Mouse (Mus musculus) forebrain, embryonic 13.5 days (tissue): ENCODE data around the gene H2afx. TPM values are rescaled to one million over a fixed set of nuclear protein-coding genes. Genes with fewer than 3 reads are reported as not detected.
"Not testable (repeated sequence)": the region's sequence is repeated elsewhere in the genome, so short reads cannot be mapped to it uniquely, and the experiment has no call there.

Source experiments
- ATAC-seq: fragments of 200-750 bp; cut with Nextera tagmentation; 2 replicates; pipeline ENCODE4 v1.8.0; 2017
- H3K27ac ChIP-seq: fragments of 300-500 bp; sonication (generic); 2 replicates; pipeline ENCODE4 v1.5.1; 2015; ENCODE audit warnings: inconsistent platforms, mild to moderate bottlenecking, moderate library complexity
- H3K27me3 ChIP-seq: fragments of 300-500 bp; sonication (generic); 2 replicates; pipeline ENCODE4 v1.6.1; 2015; ENCODE audit warnings: mild to moderate bottlenecking, inconsistent platforms
- H3K36me3 ChIP-seq: fragments of 300-500 bp; sonication (generic); 2 replicates; pipeline ENCODE4 v1.6.1; 2015; ENCODE audit warnings: mild to moderate bottlenecking, inconsistent platforms; ENCODE audit not compliant: poor library complexity, severe bottlenecking
- H3K4me1 ChIP-seq: fragments of 300-500 bp; sonication (generic); 2 replicates; pipeline ENCODE4 v1.6.1; 2015; ENCODE audit warnings: inconsistent platforms
- H3K4me2 ChIP-seq: fragments of 300-500 bp; sonication (generic); 2 replicates; pipeline ENCODE4 v1.6.1; 2015; ENCODE audit warnings: inconsistent platforms, mild to moderate bottlenecking, moderate library complexity
- H3K4me3 ChIP-seq: fragments of 300-500 bp; sonication (generic); 2 replicates; pipeline ENCODE4 v1.5.1; 2015; ENCODE audit warnings: mild to moderate bottlenecking, inconsistent platforms
- H3K9ac ChIP-seq: fragments of 300-500 bp; sonication (generic); 2 replicates; pipeline ENCODE4 v1.6.1; 2015; ENCODE audit warnings: mild to moderate bottlenecking, inconsistent platforms
- H3K9me3 ChIP-seq: fragments of 300-500 bp; sonication (generic); replicated peaks from 2 replicates; pipeline ENCODE4 v1.6.1; 2016; ENCODE audit warnings: inconsistent platforms
- WGBS: fragments of 180-500 bp; shearing (Covaris S2); methylation state at CpG from one replicate; pipeline ENCODE4 v1.1.7; 2015; 5-methylcytosine and 5-hydroxymethylcytosine counted together
- polyA plus RNA-seq: library from polyadenylated mRNA; unstranded; fragments of >200 nt; fragmentation: Nextera tagmentation; extraction: Ambion mirVana; gene quantifications from 2 replicates; pipeline ENCODE4 v1.2.1, GENCODE M21; 2015

H2afx gene
- 393 TPM in 2 replicates for polyA plus RNA-seq

DNA sequence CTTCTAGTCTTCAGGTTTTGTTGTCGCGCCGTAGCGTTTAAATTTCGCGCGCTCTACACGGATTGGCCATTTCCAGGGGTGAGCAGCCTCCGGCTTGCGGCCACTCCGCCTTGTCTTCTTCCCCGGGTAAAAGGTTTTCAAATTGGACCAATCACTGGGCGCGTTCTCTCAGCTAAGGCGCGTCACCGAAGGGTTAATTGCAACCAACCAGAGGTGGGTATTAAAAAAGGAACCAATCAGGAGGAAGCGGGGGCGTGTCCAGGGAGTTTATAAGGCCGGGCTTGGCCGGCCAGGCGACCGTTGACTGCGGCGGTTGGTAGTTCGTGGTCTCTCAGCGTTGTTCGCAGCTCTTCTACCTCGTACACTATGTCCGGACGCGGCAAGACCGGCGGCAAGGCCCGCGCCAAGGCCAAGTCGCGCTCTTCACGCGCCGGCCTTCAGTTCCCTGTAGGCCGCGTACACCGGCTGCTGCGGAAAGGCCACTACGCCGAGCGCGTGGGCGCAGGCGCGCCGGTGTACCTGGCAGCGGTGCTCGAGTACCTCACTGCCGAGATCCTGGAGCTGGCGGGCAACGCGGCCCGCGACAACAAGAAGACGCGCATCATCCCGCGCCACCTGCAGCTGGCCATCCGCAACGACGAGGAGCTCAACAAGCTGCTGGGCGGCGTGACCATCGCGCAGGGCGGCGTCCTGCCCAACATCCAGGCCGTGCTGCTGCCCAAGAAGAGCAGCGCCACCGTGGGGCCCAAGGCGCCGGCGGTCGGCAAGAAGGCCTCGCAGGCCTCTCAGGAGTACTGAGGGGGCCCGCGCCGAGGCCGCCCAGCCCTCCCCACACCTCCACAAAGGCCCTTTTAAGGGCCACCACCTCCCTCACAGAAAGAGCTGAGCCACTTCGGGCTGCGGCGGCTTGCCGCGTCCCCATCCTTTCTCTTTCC lies at the start of gene H2afx:
Gene H2afx (plus strand): TSS at position 299 of the 935 bp plus-strand sequence.
- no peaks in the 10 kb centered on the region for H3K27me3 ChIP-seq
- peak; percentile 95 for ATAC-seq
- peak within 1 kb of the TSS; percentile 92 for H3K4me3 ChIP-seq
- under 1% methylated on average over 84 of the region's 91 CpGs for whole genome bisulfite sequencing
- no peaks in the 10 kb centered on the region; the same call in 1 of the 2 replicates for H3K9me3 ChIP-seq
- H3K9ac ChIP-seq = peak within 1 kb of the TSS; percentile 98
- H3K4me2 ChIP-seq = peak within 1 kb of the TSS; percentile 81
- peaks cover 23% of the 10 kb centered on the region for H3K4me1 ChIP-seq
- H3K36me3 ChIP-seq = peaks cover 72% of the 10 kb centered on the region
- peak within 1 kb of the TSS; percentile 98 for H3K27ac ChIP-seq

GRCm38 (mm10) chr9:44286256-44286850 lies 48.1 kb upstream of the H2afx start:
- 9% methylated on average over 6 of the region's 6 CpGs for WGBS
- ATAC-seq = no peak
- H3K4me2 ChIP-seq = peak overlapping the region; percentile 92

DNA sequence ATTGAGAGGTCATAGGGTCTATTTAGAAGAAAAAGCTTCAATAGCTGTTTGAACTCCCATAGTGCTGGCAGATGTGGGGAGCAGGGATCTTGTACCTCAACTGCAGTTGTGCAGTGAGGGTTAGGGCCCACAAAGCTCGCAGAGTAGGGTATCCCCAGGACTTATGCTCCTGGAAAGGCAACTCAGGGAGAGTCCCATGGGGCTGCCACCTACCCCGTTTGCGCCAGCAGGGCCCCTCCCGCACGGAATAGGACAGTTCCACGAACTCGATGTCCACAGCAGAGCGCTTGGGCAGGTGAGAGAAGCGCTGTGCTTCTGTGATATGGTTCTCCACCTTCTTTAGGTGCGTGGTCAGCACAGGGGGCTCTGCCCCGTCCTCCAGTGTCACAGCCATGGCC lies 47.5 kb upstream of the H2afx start:
- Histone ChIP-seq H3K9me3 (no peaks in the 10 kb centered on the region), H3K4me3 (peak overlapping the region; percentile 76), H3K36me3 (peaks cover 30% of the 10 kb centered on the region), H3K9ac (peak overlapping the region; percentile 85), H3K4me2 (peak overlapping the region; percentile 92), H3K4me1 (peaks cover 28% of the 10 kb centered on the region), H3K27ac (peak overlapping the region; percentile 14; the same call in 1 of the 2 replicates), H3K27me3 (no peaks in the 10 kb centered on the region)
- WGBS = 4% methylated on average over 11 of the region's 11 CpGs
- peak; percentile 36; the same call in 1 of the 2 replicates for ATAC-seq

More at GRCm38 (mm10) chr9:44286256-44286850, 48.1 kb upstream of the H2afx start:
- Histone ChIP-seq H3K9ac (peak overlapping the region; percentile 26; the same call in 1 of the 2 replicates), H3K4me1 (peaks cover 28% of the 10 kb centered on the region), H3K27ac (no peak overlapping the region), H3K27me3 (no peaks in the 10 kb centered on the region), H3K9me3 (no peaks in the 10 kb centered on the region), H3K4me3 (peak overlapping the region; percentile 76), H3K36me3 (peaks cover 30% of the 10 kb centered on the region)

DNA sequence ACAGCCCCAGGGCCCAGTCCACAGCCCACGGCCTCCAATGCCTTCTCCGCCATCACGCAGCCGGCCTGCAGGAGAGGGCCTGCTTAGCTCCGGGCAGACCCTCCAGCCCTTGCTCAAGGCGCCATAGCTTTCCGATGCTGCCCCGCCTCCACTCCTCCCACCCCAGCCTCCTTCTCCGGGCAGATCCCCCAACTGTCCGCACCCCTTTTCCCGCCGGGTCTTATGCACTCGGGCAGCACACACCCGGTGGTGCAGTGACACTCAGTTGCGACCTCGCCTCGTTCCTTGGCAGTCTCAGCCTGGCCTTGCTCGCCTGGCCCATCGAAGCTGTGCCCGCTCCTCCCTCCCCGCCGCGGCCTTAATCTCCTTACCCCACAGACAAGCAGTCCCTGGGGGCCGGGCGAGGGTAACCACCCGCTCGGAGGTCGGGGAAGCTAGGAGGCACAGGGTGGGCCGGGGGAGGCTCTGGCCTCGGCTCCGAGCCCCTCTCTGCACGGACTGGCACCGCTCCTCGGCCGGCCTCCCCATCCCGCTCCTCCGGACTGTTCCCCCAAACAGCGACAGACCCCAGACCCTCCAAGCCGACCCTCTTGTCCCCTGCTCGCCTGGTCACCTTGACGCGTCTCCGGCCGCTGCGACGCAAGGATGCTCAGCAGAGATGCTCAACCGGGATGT lies 47.0 kb upstream of the H2afx start:
- WGBS = under 1% methylated on average over 43 of the region's 47 CpGs
- Histone ChIP-seq H3K9ac (peak overlapping the region; percentile 85), H3K36me3 (peaks cover 34% of the 10 kb centered on the region), H3K27me3 (no peaks in the 10 kb centered on the region), H3K4me2 (peak overlapping the region; percentile 92), H3K4me1 (peaks cover 28% of the 10 kb centered on the region), H3K27ac (peak overlapping the region; percentile 14), H3K4me3 (peak overlapping the region; percentile 76), H3K9me3 (no peaks in the 10 kb centered on the region)
- ATAC-seq = peak; percentile 67

DNA sequence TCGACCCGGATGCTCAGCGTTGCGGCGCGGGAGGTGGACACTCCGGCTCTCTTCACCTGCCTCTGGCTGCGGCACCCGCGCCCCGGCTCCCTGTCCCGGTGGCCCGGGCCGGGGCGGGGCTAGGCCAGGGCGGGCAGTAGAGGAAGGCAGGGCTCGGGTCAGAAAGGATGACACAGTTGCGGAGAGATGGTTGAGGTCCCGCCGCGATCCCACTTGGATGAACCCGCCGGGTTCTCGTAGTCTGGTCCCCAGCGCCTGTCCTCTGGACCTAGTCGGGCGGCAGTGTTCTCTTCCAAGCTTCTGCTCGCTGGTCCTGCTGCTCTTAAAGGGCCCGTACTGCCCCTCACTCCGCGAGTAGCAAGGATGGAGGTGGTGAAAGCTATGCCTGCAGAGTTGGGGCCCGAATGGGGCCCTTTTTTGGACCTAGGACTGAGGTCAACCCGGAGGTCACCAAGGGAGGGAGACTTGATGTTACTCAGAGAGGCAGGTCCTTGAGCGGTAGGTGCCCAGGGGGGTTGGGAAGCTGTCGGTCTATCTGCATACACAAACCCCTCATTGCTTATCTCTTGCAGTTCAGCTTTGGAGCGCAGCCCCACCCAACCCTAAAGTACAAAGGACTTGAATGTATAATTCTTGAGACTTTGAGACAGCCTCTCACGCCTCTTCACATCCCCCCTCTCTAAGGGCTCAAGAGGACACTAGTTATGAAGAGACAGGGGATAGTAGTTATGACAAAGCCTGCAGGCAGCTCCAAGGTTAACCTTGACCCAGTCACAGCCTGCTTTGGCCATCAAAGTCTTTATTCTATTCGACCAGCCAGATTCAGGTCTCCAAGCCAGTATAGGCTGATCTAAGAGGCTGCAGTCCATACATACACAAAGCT lies 46.2 kb upstream of the H2afx start, which contains the start of gene Abcg4:
Gene Abcg4 (minus strand): TSS at position 540 of the 883 bp plus-strand sequence.
- H3K4me3 ChIP-seq = peak within 1 kb of the TSS; percentile 76
- peaks cover 28% of the 10 kb centered on the region for H3K4me1 ChIP-seq
- peaks cover 39% of the 10 kb centered on the region for H3K36me3 ChIP-seq
- H3K9ac ChIP-seq = peak within 1 kb of the TSS; percentile 85
- no peaks in the 10 kb centered on the region for H3K27me3 ChIP-seq
- H3K27ac ChIP-seq = peak within 1 kb of the TSS; percentile 14
- no peaks in the 10 kb centered on the region for H3K9me3 ChIP-seq
- WGBS = under 1% methylated on average over 38 of the region's 38 CpGs
- peak; percentile 62 for ATAC-seq
- H3K4me2 ChIP-seq = peak within 1 kb of the TSS; percentile 92

GRCm38 (mm10) chr9:44288959-44289291 lies 45.6 kb upstream of the H2afx start:
- no peak for ATAC-seq

DNA sequence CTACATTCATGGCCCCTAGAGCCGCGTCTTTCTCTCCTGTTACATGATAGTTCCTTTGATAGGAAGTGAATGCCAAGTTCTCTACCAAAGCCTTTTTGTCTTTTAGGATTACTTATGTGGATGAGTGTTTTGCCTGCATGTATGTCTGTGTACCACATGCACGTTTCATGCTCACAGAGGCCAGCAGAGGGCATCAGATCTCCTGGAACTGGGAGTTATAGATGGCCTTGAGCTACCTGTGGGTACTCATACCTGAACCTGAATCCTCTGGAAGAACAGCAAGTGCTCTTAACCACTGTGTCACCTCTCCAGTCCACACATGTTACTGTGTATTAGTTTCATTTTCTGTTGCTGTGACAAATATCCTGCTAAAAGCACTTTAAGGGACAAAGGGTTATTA lies 42.0 kb upstream of the H2afx start:
- Histone ChIP-seq H3K36me3 (peaks cover 70% of the 10 kb centered on the region), H3K4me3 (no peak overlapping the region), H3K9ac (no peak overlapping the region), H3K4me1 (peaks cover 12% of the 10 kb centered on the region), H3K27me3 (no peaks in the 10 kb centered on the region), H3K27ac (no peak overlapping the region), H3K4me2 (no peak overlapping the region), H3K9me3 (no peaks in the 10 kb centered on the region)
- WGBS = 67% methylated on average over 3 of the region's 3 CpGs
- ATAC-seq = no peak

More at GRCm38 (mm10) chr9:44288959-44289291, 45.6 kb upstream of the H2afx start:
- 5% methylated on average over 11 of the region's 11 CpGs for WGBS
- Histone ChIP-seq H3K9ac (peak overlapping the region; percentile 85), H3K4me2 (peak overlapping the region; percentile 92), H3K27me3 (no peaks in the 10 kb centered on the region), H3K36me3 (peaks cover 41% of the 10 kb centered on the region), H3K4me3 (peak overlapping the region; percentile 76), H3K4me1 (peaks cover 28% of the 10 kb centered on the region), H3K27ac (no peak overlapping the region), H3K9me3 (no peaks in the 10 kb centered on the region)

- Histone ChIP-seq H3K4me1 (peaks cover 14% of the 10 kb centered on the region), H3K36me3 (peaks cover 77% of the 10 kb centered on the region)
- WGBS = 95% methylated on average over 3 of the region's 3 CpGs
- H3K4me3 ChIP-seq, H3K9ac ChIP-seq, ATAC-seq, H3K4me2 ChIP-seq, H3K27ac ChIP-seq, H3K9me3 ChIP-seq, H3K27me3 ChIP-seq: not testable (repeated sequence)
Observed at GRCm38 (mm10) chr9:44300001-44300400, 34.5 kb upstream of the H2afx start.

DNA sequence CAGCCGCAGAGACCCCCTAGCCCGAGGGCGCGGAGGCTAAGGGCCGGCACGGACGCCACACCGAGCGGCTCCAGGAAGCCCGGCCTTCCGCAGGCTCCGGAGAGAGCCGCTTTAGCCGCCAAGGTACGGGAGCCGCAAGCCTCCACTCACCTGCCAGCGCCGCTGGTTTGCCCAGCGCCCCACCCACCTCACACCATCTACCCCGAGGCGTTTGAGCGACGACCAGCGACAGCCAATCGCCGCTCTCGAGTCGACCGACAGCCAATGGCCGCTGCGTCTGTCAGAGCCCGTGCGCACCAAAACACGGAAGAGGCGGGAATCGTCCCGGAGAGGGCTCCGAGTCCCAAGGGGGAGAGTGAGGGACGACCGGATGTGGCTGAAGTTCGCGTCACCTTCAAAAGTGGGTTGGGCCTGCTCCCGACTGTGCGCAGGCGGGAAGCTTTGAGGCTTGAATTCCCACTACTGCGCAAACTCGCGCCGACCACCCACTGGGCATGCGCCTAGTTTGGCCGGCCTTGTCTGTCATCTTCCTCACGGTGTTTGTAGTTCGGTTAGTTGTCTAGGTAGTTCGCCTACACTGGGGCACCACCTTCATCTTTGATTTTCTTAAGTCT lies 28.9 kb upstream of the H2afx start, which contains the start of gene Hinfp:
Gene Hinfp (minus strand): TSS at position 206 of the 614 bp plus-strand sequence.
- Histone ChIP-seq H3K27me3 (no peaks in the 10 kb centered on the region), H3K36me3 (peaks cover 27% of the 10 kb centered on the region), H3K4me2 (peak within 1 kb of the TSS; percentile 87), H3K9me3 (no peaks in the 10 kb centered on the region), H3K4me1 (peaks cover 15% of the 10 kb centered on the region), H3K4me3 (peak within 1 kb of the TSS; percentile 98), H3K27ac (peak within 1 kb of the TSS; percentile 74), H3K9ac (peak within 1 kb of the TSS; percentile 95)
- ATAC-seq = peak; percentile 100
- under 1% methylated on average over 54 of the region's 54 CpGs for WGBS

GRCm38 (mm10) chr9:44306532-44306931 lies 28.0 kb upstream of the H2afx start:
- Histone ChIP-seq H3K9me3 (no peaks in the 10 kb centered on the region), H3K4me1 (peaks cover 24% of the 10 kb centered on the region), H3K4me3 (no peak overlapping the region), H3K9ac (no peak overlapping the region), H3K27ac (no peak overlapping the region), H3K36me3 (peaks cover 25% of the 10 kb centered on the region), H3K27me3 (no peaks in the 10 kb centered on the region), H3K4me2 (no peak overlapping the region)
- 90% methylated on average over 6 of the region's 6 CpGs for WGBS
- no peak for ATAC-seq
